Mouse (Mus musculus) embryonic fibroblast, embryonic 13.5 days (primary cell): Measurements from ENCODE around the gene Nmb.

ENCODE experiments used
- CTCF ChIP-seq: IDR thresholded peaks from 2 replicates; pipeline ENCODE4 v1.5.1; 2011; ENCODE audit warnings: mild to moderate bottlenecking, control low read depth, low read length, moderate library complexity, borderline replicate concordance; ENCODE audit not compliant: insufficient read depth
- POLR2A ChIP-seq: IDR thresholded peaks from 2 replicates; pipeline ENCODE4 v1.6.1; 2011; ENCODE audit warnings: low read depth, mild to moderate bottlenecking, control low read depth, low read length, moderate library complexity

DNA sequence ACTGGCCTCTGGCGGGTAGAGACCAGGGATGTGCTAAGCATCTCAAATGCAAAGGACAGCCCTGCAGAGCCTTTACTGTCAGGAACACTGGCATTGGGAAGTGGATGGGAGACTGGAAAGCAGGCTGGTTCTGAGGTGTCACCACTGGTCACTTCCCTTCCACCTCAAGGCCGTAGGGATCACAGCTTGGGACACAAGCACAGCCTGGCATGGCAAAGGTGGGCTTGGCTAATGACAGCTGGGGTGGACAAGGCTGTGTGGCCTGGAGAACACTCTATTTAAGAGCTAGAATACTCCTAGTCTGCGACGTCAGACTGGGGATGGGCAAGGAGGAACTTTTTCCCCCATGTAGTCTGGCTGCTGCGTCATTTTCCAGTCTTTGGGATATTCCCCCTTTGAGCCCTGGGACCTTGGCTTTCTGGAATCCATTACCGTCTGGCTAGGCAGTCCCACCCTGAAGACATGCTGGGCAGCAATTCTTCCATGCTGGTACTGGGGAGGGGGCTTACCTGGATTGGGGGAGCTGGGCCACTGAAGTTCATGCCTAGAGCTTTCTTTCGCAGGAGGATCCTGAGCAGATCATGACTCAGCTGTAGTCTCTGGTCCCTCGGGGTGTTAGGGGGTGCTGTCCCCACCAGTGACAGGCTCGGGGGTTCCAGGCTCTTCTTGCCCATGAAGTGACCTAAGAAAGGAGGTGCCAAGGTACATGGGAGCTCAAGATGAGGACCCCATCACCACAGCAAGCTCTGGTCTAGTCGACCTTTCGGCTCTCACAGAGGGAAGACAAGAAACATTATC, 1.1 kb downstream of the Nmb start:
- TF ChIP-seq CTCF (no peak), POLR2A (no peak)
